Mouse (Mus musculus): ENCODE data around the gene Zfp217.

Zfp217 gene

DNA sequence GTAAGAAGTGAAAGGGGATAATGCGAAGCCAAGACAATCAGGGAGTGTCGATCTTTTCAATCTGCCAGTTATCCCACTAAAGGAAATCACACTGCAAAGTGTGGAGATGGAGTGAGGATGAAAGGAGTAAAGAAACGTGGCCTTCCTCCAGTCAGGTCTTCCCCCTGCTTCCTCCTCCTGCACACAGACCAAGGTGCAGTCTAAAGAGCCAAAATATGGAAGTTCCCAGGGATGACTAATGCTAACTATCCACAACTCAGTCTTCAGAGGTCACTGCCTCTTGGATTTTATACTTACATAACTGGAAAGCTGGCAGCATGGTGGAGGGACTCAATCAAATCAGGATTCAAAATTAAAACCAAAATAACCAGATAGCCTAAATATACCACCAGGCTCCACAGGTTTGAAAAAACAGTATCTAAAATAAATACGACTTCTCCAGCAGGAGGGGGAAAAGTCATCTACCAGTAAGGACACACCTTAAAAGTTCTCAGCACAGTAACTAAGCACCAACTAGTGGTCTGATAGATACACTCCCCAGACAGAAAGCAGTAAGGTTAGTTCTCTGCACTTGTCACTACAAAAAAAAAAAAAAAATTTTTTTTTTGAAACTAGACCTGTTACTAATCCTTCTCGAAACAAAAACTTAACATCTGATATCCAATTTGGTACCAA, 18.5 kb downstream of the Zfp217 start:
- no peaks in the 10 kb centered on the region for H3K9me3 ChIP-seq (ENCODE audit: low read length)
- no peaks in the 10 kb centered on the region for H3K27me3 ChIP-seq (ENCODE audit: insufficient read depth, low read length)
- peaks cover 84% of the 10 kb centered on the region for H3K4me1 ChIP-seq (replicated peaks; ENCODE audit: low read depth, low read length)
- peaks cover 37% of the 10 kb centered on the region for H3K36me3 ChIP-seq (ENCODE audit: insufficient read depth, low read length)
- TF ChIP-seq POU5F1 (IDR thresholded peaks at IDR 0.05; ENCODE audit: borderline replicate concordance, low read length) (no peak), CTCF (conservative IDR thresholded peaks at IDR 0.05; ENCODE audit: low read length) (no peak), NANOG (IDR thresholded peaks at IDR 0.05; ENCODE audit: borderline replicate concordance, low read length) (no peak)
- peak overlapping the region; percentile 91 for H3K4me3 ChIP-seq (replicated peaks; ENCODE audit: low read length)

DNA sequence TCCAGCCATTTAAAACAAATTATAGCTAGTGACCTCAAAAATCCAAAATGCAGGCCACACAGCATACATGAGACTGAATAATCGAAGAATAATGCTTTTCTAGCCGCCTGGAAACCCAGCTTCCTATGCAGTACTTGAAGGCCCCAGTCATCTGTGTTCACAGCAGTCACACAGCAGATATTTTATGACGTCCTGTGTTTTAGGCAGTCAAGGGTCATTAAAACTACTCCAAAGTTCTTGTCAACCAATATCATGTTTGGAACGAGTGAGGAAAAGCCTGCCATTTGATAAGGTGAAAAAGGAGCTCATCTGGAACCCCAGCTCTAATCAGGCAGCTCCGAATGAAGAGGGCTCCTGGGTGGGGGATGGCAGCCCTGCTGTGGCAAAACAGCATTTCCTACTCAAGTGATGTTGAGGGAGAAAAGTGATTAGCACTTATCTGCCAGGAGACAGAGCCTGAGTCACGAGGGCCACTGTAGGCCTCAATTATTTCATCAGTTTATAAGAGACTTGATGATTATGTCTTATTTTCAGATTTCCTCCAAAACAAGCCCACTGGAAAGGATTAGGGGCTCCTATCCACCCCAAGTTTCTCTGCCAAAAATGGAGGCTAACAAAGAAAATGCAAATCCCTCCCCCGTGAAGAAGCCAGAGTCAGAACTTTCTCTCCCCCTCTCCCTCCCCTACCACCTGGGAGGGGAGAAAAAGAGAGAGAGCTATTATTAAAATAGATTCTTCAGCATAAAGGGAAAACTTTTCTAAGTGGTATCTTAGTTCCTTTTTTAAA, 19.2 kb downstream of the Zfp217 start:
- Histone ChIP-seq H3K4me3 (replicated peaks; ENCODE audit: low read length) (peak overlapping the region; percentile 91), H3K4me1 (replicated peaks; ENCODE audit: low read depth, low read length) (peaks cover 84% of the 10 kb centered on the region), H3K9me3 (ENCODE audit: low read length) (no peaks in the 10 kb centered on the region), H3K36me3 (ENCODE audit: insufficient read depth, low read length) (peaks cover 45% of the 10 kb centered on the region), H3K27me3 (ENCODE audit: insufficient read depth, low read length) (no peaks in the 10 kb centered on the region)
- TF ChIP-seq NANOG (IDR thresholded peaks at IDR 0.05; ENCODE audit: borderline replicate concordance, low read length), result no peak

DNA sequence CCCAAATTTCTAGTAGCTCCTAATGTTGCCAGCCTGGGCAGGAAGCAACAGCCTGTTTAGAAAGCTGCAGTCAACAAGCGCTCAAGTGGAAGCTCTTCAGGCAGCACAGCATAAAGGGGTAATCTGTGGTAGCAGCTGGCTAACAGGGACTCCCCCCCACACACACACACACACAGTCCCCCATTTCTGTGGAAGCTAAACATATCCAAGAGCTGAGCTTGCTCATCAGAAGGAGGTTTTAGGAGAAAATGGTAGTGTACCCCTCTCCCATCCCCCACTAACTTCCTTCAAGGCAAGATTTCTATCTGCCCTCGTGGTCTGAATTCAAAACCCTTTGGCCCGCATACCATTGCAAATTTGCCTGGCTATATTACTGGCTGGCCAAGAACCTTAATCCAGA, 20.4 kb downstream of the Zfp217 start:
- H3K27me3 ChIP-seq (ENCODE audit: insufficient read depth, low read length), result no peaks in the 10 kb centered on the region
- TF ChIP-seq CTCF (conservative IDR thresholded peaks at IDR 0.05; ENCODE audit: low read length) (no peak), NANOG (IDR thresholded peaks at IDR 0.05; ENCODE audit: borderline replicate concordance, low read length) (no peak), POU5F1 (IDR thresholded peaks at IDR 0.05; ENCODE audit: borderline replicate concordance, low read length) (no peak)
- H3K4me3 ChIP-seq (replicated peaks; ENCODE audit: low read length), result 0 out of 2 replicates have a peak overlapping the region, but pooled peaks have one; percentile 7
- H3K36me3 ChIP-seq (ENCODE audit: insufficient read depth, low read length), result peaks cover 55% of the 10 kb centered on the region
- H3K9me3 ChIP-seq (ENCODE audit: low read length), result no peaks in the 10 kb centered on the region
- peaks cover 83% of the 10 kb centered on the region for H3K4me1 ChIP-seq (replicated peaks; ENCODE audit: low read depth, low read length)

DNA sequence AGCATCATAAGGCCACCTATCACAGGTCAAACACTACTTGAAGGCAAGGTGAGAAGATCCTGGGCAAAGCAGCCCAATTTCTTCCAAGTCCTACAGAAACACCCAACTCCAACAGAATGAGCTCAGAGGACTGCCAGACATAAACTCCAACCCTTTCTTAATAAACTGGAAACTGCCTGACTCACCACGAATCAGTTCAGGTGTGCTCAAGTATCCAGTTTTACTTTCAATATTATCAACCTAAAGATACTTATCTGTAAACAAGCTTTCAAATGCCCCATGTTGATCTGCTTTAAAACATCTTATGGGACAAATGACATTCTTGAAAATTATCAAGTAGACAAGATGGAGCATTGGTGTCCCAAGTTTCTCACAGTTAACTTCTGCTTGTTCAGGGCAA, 21.6 kb downstream of the Zfp217 start:
- Histone ChIP-seq H3K27me3 (ENCODE audit: insufficient read depth, low read length) (no peaks in the 10 kb centered on the region), H3K4me3 (replicated peaks; ENCODE audit: low read length) (no peak overlapping the region), H3K4me1 (replicated peaks; ENCODE audit: low read depth, low read length) (peaks cover 86% of the 10 kb centered on the region), H3K9me3 (ENCODE audit: low read length) (no peaks in the 10 kb centered on the region), H3K36me3 (ENCODE audit: insufficient read depth, low read length) (peaks cover 66% of the 10 kb centered on the region)
- no peak for TF ChIP-seq CTCF (conservative IDR thresholded peaks at IDR 0.05; ENCODE audit: low read length)
- TF ChIP-seq NANOG (IDR thresholded peaks at IDR 0.05; ENCODE audit: borderline replicate concordance, low read length), result no peak
- no peak for TF ChIP-seq POU5F1 (IDR thresholded peaks at IDR 0.05; ENCODE audit: borderline replicate concordance, low read length)

DNA sequence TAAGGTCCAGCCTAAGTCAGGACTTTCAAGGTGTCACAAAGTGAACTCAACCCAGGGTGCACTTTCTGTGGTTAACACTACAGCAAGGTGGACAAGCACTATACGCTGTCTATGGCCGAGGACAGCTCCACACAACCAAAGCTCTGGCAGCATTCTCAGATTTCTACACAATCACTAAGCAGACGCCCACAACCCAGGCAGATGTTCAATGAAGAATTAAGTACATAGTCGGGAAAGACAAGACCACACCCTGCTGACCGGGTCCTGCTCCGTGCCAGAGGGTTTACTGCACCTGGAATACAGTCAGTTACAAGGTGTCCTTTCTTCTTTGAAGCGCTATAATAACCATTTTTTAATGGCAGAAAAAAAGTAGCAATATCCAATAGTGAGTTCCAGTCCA, 25.7 kb downstream of the Zfp217 start:
- peaks cover 93% of the 10 kb centered on the region for H3K36me3 ChIP-seq (ENCODE audit: insufficient read depth, low read length)
- no peak overlapping the region for H3K4me3 ChIP-seq (replicated peaks; ENCODE audit: low read length)
- H3K27me3 ChIP-seq (ENCODE audit: insufficient read depth, low read length), result no peaks in the 10 kb centered on the region
- no peaks in the 10 kb centered on the region for H3K9me3 ChIP-seq (ENCODE audit: low read length)
- no peak for TF ChIP-seq POU5F1 (IDR thresholded peaks at IDR 0.05; ENCODE audit: borderline replicate concordance, low read length)
- no peak for TF ChIP-seq CTCF (conservative IDR thresholded peaks at IDR 0.05; ENCODE audit: low read length)
- no peak for TF ChIP-seq NANOG (IDR thresholded peaks at IDR 0.05; ENCODE audit: borderline replicate concordance, low read length)
- H3K4me1 ChIP-seq (replicated peaks; ENCODE audit: low read depth, low read length), result peaks cover 98% of the 10 kb centered on the region

DNA sequence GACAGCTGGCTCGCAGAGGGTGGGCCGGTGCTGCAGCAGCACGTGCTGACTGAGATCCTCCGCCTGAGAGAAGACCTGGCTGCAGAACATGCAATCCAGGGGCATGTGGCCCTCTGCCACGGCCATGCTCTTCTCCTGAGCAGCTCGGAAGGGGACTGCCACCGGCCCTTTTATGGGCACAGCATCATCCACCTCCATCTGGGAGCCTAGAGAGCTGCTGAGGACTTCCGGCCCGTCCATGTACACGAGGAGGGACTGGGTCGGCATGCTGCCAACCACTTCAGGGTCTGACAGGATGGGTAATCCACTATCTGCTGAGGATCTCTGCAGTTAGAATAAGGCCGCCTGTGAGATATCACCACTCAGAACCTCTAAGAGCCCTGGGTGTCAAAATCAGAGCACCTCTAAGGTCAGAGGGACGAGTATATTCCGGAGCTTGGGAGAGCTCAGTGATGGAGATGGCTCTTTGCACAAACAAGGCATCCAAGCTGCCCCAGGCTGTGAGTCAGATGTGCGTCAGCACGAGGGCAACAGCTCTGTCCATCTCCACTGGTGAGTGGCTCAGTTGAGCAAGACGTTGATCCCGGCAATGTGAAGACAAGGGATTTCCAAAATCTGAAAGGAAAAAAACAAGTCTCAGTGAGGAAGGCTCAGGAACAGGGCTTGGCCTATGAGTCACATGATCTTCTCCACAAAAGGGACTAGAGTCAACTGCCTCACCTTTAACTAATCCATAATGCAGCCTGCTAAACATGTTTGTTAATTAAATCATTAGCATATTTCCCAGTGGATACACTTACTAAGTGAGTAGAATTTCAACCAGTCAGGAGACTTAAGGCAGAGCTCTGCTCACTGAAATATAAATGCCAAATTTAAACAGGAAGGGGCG, 27.5 kb downstream of the Zfp217 start:
- Histone ChIP-seq H3K36me3 (ENCODE audit: insufficient read depth, low read length) (peaks cover 96% of the 10 kb centered on the region), H3K4me3 (replicated peaks; ENCODE audit: low read length) (peak overlapping the region; percentile 50), H3K4me1 (replicated peaks; ENCODE audit: low read depth, low read length) (peaks cover 97% of the 10 kb centered on the region), H3K27me3 (ENCODE audit: insufficient read depth, low read length) (no peaks in the 10 kb centered on the region), H3K9me3 (ENCODE audit: low read length) (no peaks in the 10 kb centered on the region)
- no peak for TF ChIP-seq POU5F1 (IDR thresholded peaks at IDR 0.05; ENCODE audit: borderline replicate concordance, low read length)
- TF ChIP-seq NANOG (IDR thresholded peaks at IDR 0.05; ENCODE audit: borderline replicate concordance, low read length), result no peak
- TF ChIP-seq CTCF (conservative IDR thresholded peaks at IDR 0.05; ENCODE audit: low read length), result no peak

DNA sequence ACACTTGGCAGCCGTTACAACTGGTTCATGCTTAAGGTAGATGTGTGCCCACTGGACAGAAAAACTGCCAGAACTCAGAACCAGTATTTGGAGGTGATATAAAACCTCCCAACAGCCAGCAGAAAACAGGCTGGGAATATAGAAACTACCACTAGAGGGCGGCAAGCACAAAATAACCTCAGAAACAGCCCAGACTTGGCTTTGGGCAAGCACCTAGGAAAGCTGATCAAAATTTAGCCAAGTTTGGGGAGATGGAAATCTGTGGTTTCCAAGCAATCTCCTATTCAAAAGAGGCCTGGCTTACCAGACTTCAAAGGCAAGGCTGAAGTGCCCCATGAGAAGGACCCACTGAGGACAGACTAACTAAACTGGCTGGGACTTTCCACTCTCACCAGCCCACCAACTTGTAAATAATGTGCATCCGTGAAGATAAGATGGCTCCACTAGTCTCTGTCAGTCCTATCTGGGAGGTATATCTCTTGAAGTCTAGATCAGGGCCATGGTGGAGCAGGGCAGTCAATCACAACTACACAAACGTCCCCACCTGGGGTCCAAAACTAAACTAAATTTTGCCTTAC, 31.1 kb downstream of the Zfp217 start:
- peaks cover 99% of the 10 kb centered on the region for H3K4me1 ChIP-seq (replicated peaks; ENCODE audit: low read depth, low read length)
- TF ChIP-seq CTCF (conservative IDR thresholded peaks at IDR 0.05; ENCODE audit: low read length), result peak; percentile 79
- TF ChIP-seq NANOG (IDR thresholded peaks at IDR 0.05; ENCODE audit: borderline replicate concordance, low read length), result no peak
- TF ChIP-seq POU5F1 (IDR thresholded peaks at IDR 0.05; ENCODE audit: borderline replicate concordance, low read length), result no peak
- H3K9me3 ChIP-seq (ENCODE audit: low read length), result no peaks in the 10 kb centered on the region
- H3K36me3 ChIP-seq (ENCODE audit: insufficient read depth, low read length), result peaks cover 99% of the 10 kb centered on the region
- no peaks in the 10 kb centered on the region for H3K27me3 ChIP-seq (ENCODE audit: insufficient read depth, low read length)
- no peak overlapping the region for H3K4me3 ChIP-seq (replicated peaks; ENCODE audit: low read length)

DNA sequence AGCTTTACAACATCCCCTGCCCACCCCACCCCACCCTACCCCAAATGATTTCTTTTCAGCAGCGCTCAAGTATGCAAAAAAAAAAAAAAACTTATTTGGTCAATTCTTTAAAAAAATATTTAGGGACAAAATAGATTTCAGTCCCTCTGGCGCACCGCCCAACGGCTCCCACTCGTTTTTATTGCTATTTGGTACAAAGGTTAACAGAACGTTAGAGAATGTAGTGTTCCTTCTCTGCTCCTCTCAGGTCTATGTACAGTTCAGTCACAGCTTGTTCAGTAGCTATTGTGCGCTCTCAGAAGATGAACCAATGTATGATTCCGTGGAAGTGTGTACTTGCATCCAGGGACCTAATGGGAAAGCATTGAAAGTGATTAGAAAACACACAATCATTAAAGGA, 37.6 kb downstream of the Zfp217 start:
- peaks cover 92% of the 10 kb centered on the region for H3K4me1 ChIP-seq (replicated peaks; ENCODE audit: low read depth, low read length)
- peaks cover 100% of the 10 kb centered on the region for H3K36me3 ChIP-seq (ENCODE audit: insufficient read depth, low read length)
- H3K4me3 ChIP-seq (replicated peaks; ENCODE audit: low read length), result no peak overlapping the region
- H3K9me3 ChIP-seq (ENCODE audit: low read length), result no peaks in the 10 kb centered on the region
- no peaks in the 10 kb centered on the region for H3K27me3 ChIP-seq (ENCODE audit: insufficient read depth, low read length)
- TF ChIP-seq CTCF (conservative IDR thresholded peaks at IDR 0.05; ENCODE audit: low read length) (no peak), POU5F1 (IDR thresholded peaks at IDR 0.05; ENCODE audit: borderline replicate concordance, low read length) (no peak), NANOG (IDR thresholded peaks at IDR 0.05; ENCODE audit: borderline replicate concordance, low read length) (no peak)
